Mouse (Mus musculus) lung, postnatal 0 days (tissue): ENCODE results near the gene Rpl10-ps3. TPM values are rescaled to one million over a fixed set of nuclear protein-coding genes. Genes with fewer than 3 reads are reported as not detected.
A peak's percentile ranks its signal among the peaks of the same experiment; 100 is the strongest.

ENCODE experiments used
- ATAC-seq: fragments of 200-750 bp; cut with Nextera tagmentation; 2 replicates; pipeline ENCODE4 v1.8.0; 2017; ENCODE audit warnings: moderate library complexity
- DNase-seq: peaks from one replicate; pipeline ENCODE4 v3.0.0-alpha.2; 2016; ENCODE audit warnings: low spot score
- H3K27ac ChIP-seq: fragments of 300-500 bp; sonication (generic); 2 replicates; pipeline ENCODE4 v1.5.1; 2014; ENCODE audit warnings: antibody characterized with exemption, mild to moderate bottlenecking, low read length, mixed read lengths
- H3K27me3 ChIP-seq: fragments of 300-500 bp; sonication (generic); replicated peaks from 2 replicates; pipeline ENCODE4 v1.6.1; 2014; ENCODE audit warnings: low read length, mixed read lengths; ENCODE audit not compliant: insufficient read depth
- H3K36me3 ChIP-seq: fragments of 300-500 bp; sonication (generic); 2 replicates; pipeline ENCODE4 v1.6.1; 2014; ENCODE audit warnings: low read length, mixed read lengths; ENCODE audit not compliant: insufficient read depth
- H3K4me1 ChIP-seq: fragments of 300-500 bp; sonication (generic); 2 replicates; pipeline ENCODE4 v1.6.1; 2014; ENCODE audit warnings: antibody characterized with exemption, low read depth, low read length, mixed read lengths; ENCODE audit not compliant: insufficient read depth
- H3K4me2 ChIP-seq: fragments of 300-500 bp; sonication (generic); replicated peaks from 2 replicates; pipeline ENCODE4 v1.6.1; 2014; ENCODE audit warnings: low read depth, mild to moderate bottlenecking, low read length, moderate library complexity, mixed read lengths
- H3K4me3 ChIP-seq: fragments of 300-500 bp; sonication (generic); 2 replicates; pipeline ENCODE4 v1.5.1; 2014; ENCODE audit warnings: low read depth, low read length
- H3K9ac ChIP-seq: fragments of 300-500 bp; sonication (generic); replicated peaks from 2 replicates; pipeline ENCODE4 v1.6.1; 2014; ENCODE audit warnings: low read depth, mild to moderate bottlenecking
- H3K9me3 ChIP-seq: fragments of 300-500 bp; sonication (generic); 2 replicates; pipeline ENCODE4 v1.6.1; 2016; ENCODE audit warnings: low read length, mixed read lengths
- CTCF ChIP-seq: IDR thresholded peaks from 2 replicates; pipeline ENCODE4 v1.5.1; 2016; ENCODE audit warnings: antibody characterized with exemption, mild to moderate bottlenecking
- EP300 ChIP-seq: IDR thresholded peaks from 2 replicates; pipeline ENCODE4 v1.6.1; 2016; ENCODE audit warnings: antibody characterized with exemption, mild to moderate bottlenecking, control low read depth
- WGBS: fragments of 180-500 bp; shearing (Covaris S2); extraction: QIAGEN DNeasy Blood & Tissue Kit; methylation state at CpG from one replicate; pipeline ENCODE4 v1.1.7; 2014; 5-methylcytosine and 5-hydroxymethylcytosine counted together
- polyA plus RNA-seq: library from polyadenylated mRNA; unstranded; fragments of >200 nt; fragmentation: Nextera tagmentation; extraction: Ambion mirVana; gene quantifications from 2 replicates; pipeline ENCODE4 v1.2.1, GENCODE M21; 2015

The Rpl10-ps3 gene
- polyA plus RNA-seq, 1 experiment from 2014 or later: 206 TPM

DNA sequence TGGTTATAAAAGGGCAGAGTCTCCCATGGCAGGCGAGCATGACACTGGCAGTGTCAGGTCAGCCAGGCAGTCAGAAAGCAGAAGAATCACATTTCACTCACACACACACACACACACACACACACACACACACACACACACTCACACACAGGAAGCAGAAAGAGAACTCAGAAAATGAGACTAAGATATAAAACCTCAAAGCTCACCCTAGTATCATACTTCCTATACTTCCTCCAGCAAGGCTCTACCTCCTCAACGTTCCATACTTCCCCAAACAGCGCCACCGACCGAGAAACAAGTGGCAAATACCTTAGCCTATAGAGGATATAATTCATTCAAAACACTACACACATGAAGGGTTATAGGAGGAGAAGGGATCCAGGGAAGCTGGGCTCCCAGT is 18.5 kb upstream of the Rpl10-ps3 start:
- 64% methylated on average over 5 of the region's 5 CpGs for WGBS

GRCm38 (mm10) chr9:50362556-50362955 is 17.8 kb upstream of the Rpl10-ps3 start:
- Histone ChIP-seq H3K4me3 (no peak overlapping the region), H3K9me3 (no peaks in the 10 kb centered on the region), H3K4me1 (no peaks in the 10 kb centered on the region), H3K36me3 (no peaks in the 10 kb centered on the region), H3K27ac (no peak overlapping the region), H3K27me3 (no peaks in the 10 kb centered on the region), H3K4me2 (no peak overlapping the region), H3K9ac (no peak overlapping the region)
- no peak for ATAC-seq
- TF ChIP-seq CTCF: no peak
- no peak for TF ChIP-seq EP300
- DNase-seq: no peak
- 45% methylated on average over 3 of the region's 3 CpGs for WGBS

More for the DNA sequence above, 18.5 kb upstream of the Rpl10-ps3 start:
- H3K9me3 ChIP-seq: no peaks in the 10 kb centered on the region
- H3K27me3 ChIP-seq: no peaks in the 10 kb centered on the region
- ATAC-seq: no peak
- H3K4me1 ChIP-seq: no peaks in the 10 kb centered on the region
- no peak overlapping the region for H3K27ac ChIP-seq
- no peak overlapping the region for H3K4me3 ChIP-seq
- H3K4me2 ChIP-seq: no peak overlapping the region
- DNase-seq: no peak
- TF ChIP-seq CTCF (no peak), EP300 (no peak)
- no peak overlapping the region for H3K9ac ChIP-seq
- no peaks in the 10 kb centered on the region for H3K36me3 ChIP-seq

- TF ChIP-seq CTCF: no peak
- no peak for TF ChIP-seq EP300
- Histone ChIP-seq H3K4me1 (no peaks in the 10 kb centered on the region), H3K9me3 (no peaks in the 10 kb centered on the region), H3K4me3 (no peak overlapping the region), H3K4me2 (no peak overlapping the region), H3K9ac (no peak overlapping the region), H3K36me3 (no peaks in the 10 kb centered on the region), H3K27me3 (no peaks in the 10 kb centered on the region), H3K27ac (no peak overlapping the region)
- WGBS: 61% methylated on average over 3 of the region's 3 CpGs
- DNase-seq: no peak
- no peak for ATAC-seq
These were observed 15.6 kb upstream of the Rpl10-ps3 start for GRCm38 (mm10) chr9:50360370-50360769.

GRCm38 (mm10) chr9:50357331-50357730 is 12.6 kb upstream of the Rpl10-ps3 start:
- H3K27me3 ChIP-seq: no peaks in the 10 kb centered on the region
- 71% methylated on average over 3 of the region's 3 CpGs for WGBS
- no peak overlapping the region for H3K27ac ChIP-seq
- no peak for TF ChIP-seq CTCF
- no peak for TF ChIP-seq EP300
- no peak overlapping the region for H3K4me3 ChIP-seq
- H3K9me3 ChIP-seq: no peaks in the 10 kb centered on the region
- no peaks in the 10 kb centered on the region for H3K4me1 ChIP-seq
- ATAC-seq: no peak
- no peak overlapping the region for H3K9ac ChIP-seq
- no peaks in the 10 kb centered on the region for H3K36me3 ChIP-seq
- H3K4me2 ChIP-seq: no peak overlapping the region
- peak; percentile 11 for DNase-seq

DNA sequence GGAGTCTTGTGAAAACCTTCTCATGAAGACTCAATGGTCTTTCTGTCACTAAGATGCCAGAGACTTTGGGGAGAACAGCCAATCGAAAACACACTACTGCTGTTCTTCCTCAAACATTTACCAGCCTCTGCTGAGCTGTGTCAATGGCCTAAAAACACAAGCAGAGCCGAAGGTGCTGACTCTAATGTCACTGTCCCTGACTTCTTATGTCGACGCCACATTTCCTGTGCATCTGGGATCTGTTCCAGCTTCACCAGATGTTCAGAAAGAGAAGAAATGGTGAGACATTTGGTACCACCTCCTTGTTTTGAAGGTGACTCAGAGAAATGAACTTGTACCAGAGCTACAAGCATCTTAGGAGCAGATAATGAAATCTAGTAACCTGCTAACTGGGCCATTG is 7.0 kb upstream of the Rpl10-ps3 start:
- H3K27me3 ChIP-seq: no peaks in the 10 kb centered on the region
- no peak overlapping the region for H3K27ac ChIP-seq
- TF ChIP-seq CTCF: no peak
- no peak for TF ChIP-seq EP300
- no peak for ATAC-seq
- H3K4me2 ChIP-seq: no peak overlapping the region
- H3K36me3 ChIP-seq: no peaks in the 10 kb centered on the region
- no peak for DNase-seq
- no peak overlapping the region for H3K9ac ChIP-seq
- H3K4me3 ChIP-seq: no peak overlapping the region
- WGBS: 30% methylated on average over 4 of the region's 4 CpGs
- no peaks in the 10 kb centered on the region for H3K9me3 ChIP-seq
- H3K4me1 ChIP-seq: no peaks in the 10 kb centered on the region

DNA sequence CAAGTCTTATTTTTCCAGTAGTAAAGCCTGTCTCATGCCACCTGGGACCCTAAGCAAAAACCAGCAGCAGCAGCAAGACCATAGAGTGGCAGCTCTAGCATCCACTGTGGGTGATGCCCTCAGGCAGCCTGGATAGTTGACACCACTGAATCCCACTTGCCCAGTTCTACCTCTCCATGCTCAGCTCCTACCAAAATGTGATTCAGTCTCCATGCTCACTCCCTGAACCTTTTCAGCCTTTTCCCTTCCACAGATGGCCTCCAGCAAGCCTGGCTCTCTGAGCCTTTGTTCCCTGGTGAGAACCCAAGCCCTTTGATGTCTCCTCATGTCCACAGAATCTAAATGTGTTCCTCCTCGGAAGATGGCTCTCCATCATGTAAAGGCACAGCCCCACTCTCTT is 5.8 kb upstream of the Rpl10-ps3 start:
- ATAC-seq (no peak), DNase-seq (no peak)
- no peaks in the 10 kb centered on the region for H3K4me1 ChIP-seq
- TF ChIP-seq EP300 (no peak), CTCF (no peak)
- H3K36me3 ChIP-seq: no peaks in the 10 kb centered on the region
- H3K27ac ChIP-seq: no peak overlapping the region
- no peak overlapping the region for H3K9ac ChIP-seq
- WGBS: 62% methylated on average over 1 of the region's 1 CpGs
- no peaks in the 10 kb centered on the region for H3K9me3 ChIP-seq
- no peaks in the 10 kb centered on the region for H3K27me3 ChIP-seq
- no peak overlapping the region for H3K4me3 ChIP-seq
- H3K4me2 ChIP-seq: no peak overlapping the region

- no peak overlapping the region for H3K9ac ChIP-seq
- no peak for ATAC-seq
- TF ChIP-seq CTCF (no peak), EP300 (no peak)
- H3K4me2 ChIP-seq: no peak overlapping the region
- H3K4me3 ChIP-seq: no peak overlapping the region
- H3K9me3 ChIP-seq: no peaks in the 10 kb centered on the region
- DNase-seq: no peak
- H3K27ac ChIP-seq: no peak overlapping the region
- no peaks in the 10 kb centered on the region for H3K27me3 ChIP-seq
- H3K4me1 ChIP-seq: no peaks in the 10 kb centered on the region
- WGBS: 69% methylated on average over 3 of the region's 3 CpGs
- H3K36me3 ChIP-seq: no peaks in the 10 kb centered on the region
These were observed 4.4 kb upstream of the Rpl10-ps3 start for GRCm38 (mm10) chr9:50349156-50349555.
